Mouse (Mus musculus) forebrain, embryonic 16.5 days (tissue): ENCODE data around the gene Abhd5. TPM values are rescaled to one million over a fixed set of nuclear protein-coding genes. Genes with fewer than 3 reads are reported as not detected.

Experiments
- ATAC-seq: fragments of 200-750 bp; cut with Nextera tagmentation; 2 replicates; pipeline ENCODE4 v1.8.0; 2017; ENCODE audit warnings: mild to moderate bottlenecking, moderate library complexity
- H3K27ac ChIP-seq: fragments of 300-500 bp; sonication (generic); 2 replicates; pipeline ENCODE4 v1.5.1; 2014; ENCODE audit warnings: low read length, control low read depth
- H3K27me3 ChIP-seq: fragments of 300-500 bp; sonication (generic); replicated peaks from 2 replicates; pipeline ENCODE4 v1.6.1; 2014; ENCODE audit warnings: low read length; ENCODE audit not compliant: control insufficient read depth, insufficient read depth
- H3K36me3 ChIP-seq: fragments of 300-500 bp; sonication (generic); 2 replicates; pipeline ENCODE4 v1.6.1; 2014; ENCODE audit not compliant: control insufficient read depth, insufficient read depth
- H3K4me1 ChIP-seq: fragments of 300-500 bp; sonication (generic); replicated peaks from 2 replicates; pipeline ENCODE4 v1.6.1; 2014; ENCODE audit warnings: low read length; ENCODE audit not compliant: control insufficient read depth, insufficient read depth
- H3K4me2 ChIP-seq: fragments of 300-500 bp; sonication (generic); 2 replicates; pipeline ENCODE4 v1.6.1; 2014; ENCODE audit warnings: mild to moderate bottlenecking, low read length, control low read depth
- H3K4me3 ChIP-seq: fragments of 300-500 bp; sonication (generic); replicated peaks from 2 replicates; pipeline ENCODE4 v1.5.1; 2014; ENCODE audit warnings: mild to moderate bottlenecking, low read length, control low read depth
- H3K9ac ChIP-seq: fragments of 300-500 bp; sonication (generic); replicated peaks from 2 replicates; pipeline ENCODE4 v1.6.1; 2014; ENCODE audit warnings: low read depth, low read length, control low read depth
- H3K9me3 ChIP-seq: fragments of 300-500 bp; sonication (generic); 2 replicates; pipeline ENCODE4 v1.6.1; 2016; ENCODE audit warnings: low read length; ENCODE audit not compliant: control insufficient read depth
- WGBS: fragments of 180-500 bp; shearing (Covaris S2); extraction: QIAGEN DNeasy Blood & Tissue Kit; methylation state at CpG from one replicate; pipeline ENCODE4 v1.1.7; 2014; 5-methylcytosine and 5-hydroxymethylcytosine counted together
- polyA plus RNA-seq: library from polyadenylated mRNA; unstranded; fragments of >200 nt; fragmentation: Nextera tagmentation; extraction: Ambion mirVana; gene quantifications from 2 replicates; pipeline ENCODE4 v1.2.1, GENCODE M21; 2015

Abhd5 gene
- polyA plus RNA-seq, 1 experiment from 2014 or later = 23.0 TPM

DNA sequence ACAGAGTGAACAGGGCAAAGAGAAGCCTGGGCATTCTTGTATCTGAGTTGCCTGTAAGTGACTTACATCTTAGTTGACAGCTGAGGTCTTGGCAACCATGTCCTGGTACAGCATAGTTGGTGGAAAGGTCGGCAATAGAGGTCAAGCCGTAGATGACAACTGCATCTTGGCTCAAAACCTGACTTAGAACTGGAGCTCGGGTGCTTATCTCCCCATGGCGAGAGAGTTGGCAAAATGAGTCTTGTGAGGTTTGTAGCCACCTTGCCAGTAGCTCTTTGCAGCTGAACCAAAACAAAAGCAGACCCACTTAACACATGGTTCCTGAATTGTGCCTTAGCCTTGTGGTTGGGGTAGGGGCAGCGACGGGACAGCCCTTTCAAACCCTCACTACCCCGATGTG is 8.0 kb upstream of the Abhd5 start:
- ATAC-seq = no peak
- Histone ChIP-seq H3K4me2 (no peak overlapping the region), H3K4me3 (no peak overlapping the region), H3K27ac (no peak overlapping the region), H3K36me3 (no peaks in the 10 kb centered on the region), H3K9ac (no peak overlapping the region), H3K27me3 (no peaks in the 10 kb centered on the region), H3K9me3 (no peaks in the 10 kb centered on the region), H3K4me1 (no peaks in the 10 kb centered on the region)
- 88% methylated on average over 7 of the region's 7 CpGs for WGBS

DNA sequence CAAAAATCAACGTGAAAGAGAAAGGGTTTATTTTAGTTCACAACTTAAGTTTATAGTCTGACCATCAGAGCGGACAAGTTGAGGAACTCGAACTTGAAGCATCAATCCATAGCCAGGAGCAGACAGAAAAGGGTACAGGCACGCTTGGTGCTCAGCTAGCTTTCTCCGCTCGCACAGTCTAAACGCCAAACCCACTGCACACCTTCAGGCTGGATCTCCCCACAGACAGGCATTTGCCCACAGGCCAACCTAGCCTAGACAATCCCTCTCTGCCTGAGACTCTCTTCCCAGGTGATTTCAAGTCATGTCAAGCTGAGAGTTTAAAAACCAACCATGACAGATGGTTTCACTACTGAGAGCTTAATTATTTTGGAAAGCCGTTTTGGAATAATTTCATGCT is 6.8 kb upstream of the Abhd5 start:
- Histone ChIP-seq H3K27me3 (no peaks in the 10 kb centered on the region), H3K4me3 (no peak overlapping the region), H3K27ac (no peak overlapping the region), H3K9ac (no peak overlapping the region), H3K36me3 (no peaks in the 10 kb centered on the region), H3K9me3 (no peaks in the 10 kb centered on the region), H3K4me2 (no peak overlapping the region), H3K4me1 (no peaks in the 10 kb centered on the region)
- ATAC-seq = no peak
- 83% methylated on average over 8 of the region's 8 CpGs for WGBS

DNA sequence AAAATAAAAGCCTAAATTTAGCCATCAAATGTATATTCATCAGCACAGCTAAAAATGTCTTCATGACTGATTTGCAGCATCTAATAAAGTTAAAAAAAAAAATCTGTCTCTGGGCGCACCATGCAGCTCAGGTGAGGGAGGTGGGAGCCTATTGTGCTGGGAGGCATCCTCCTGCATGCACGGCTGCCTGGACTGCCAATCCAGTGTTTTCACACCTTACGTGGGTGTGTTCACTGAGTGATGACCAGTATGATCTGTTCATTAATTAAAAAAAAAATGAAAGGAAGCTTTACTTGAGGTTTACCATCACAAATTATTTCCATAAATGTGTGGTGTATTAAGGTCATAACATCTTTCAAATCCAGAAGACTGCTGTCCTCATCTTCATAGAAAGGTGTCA is 6.1 kb upstream of the Abhd5 start:
- no peaks in the 10 kb centered on the region for H3K27me3 ChIP-seq
- no peak for ATAC-seq
- no peak overlapping the region for H3K9ac ChIP-seq
- H3K27ac ChIP-seq = peak overlapping the region; percentile 14; the same call in 1 of the 2 replicates
- no peak overlapping the region for H3K4me3 ChIP-seq
- no peak overlapping the region for H3K4me2 ChIP-seq
- no peaks in the 10 kb centered on the region for H3K36me3 ChIP-seq
- 79% methylated on average over 3 of the region's 3 CpGs for WGBS
- H3K9me3 ChIP-seq = no peaks in the 10 kb centered on the region
- no peaks in the 10 kb centered on the region for H3K4me1 ChIP-seq

DNA sequence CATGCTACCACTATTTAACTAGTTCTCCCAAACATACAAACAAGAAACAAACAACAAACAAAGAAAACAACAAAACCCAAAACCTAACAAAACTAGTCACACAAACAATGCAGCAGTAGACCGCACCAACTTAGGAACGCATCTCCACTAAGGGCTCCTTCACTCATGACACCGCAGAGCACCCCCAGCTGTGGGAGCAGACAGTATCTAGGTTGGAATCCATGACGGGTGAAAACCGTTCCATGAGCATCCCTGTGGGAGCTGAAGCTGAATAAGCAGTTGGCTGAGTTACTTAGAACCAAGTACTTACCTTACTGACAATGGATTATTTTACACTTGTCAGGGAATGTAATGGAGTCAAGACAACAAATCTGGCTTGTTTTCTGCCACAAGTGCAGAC is 5.3 kb upstream of the Abhd5 start:
- Histone ChIP-seq H3K9ac (no peak overlapping the region), H3K9me3 (no peaks in the 10 kb centered on the region), H3K4me1 (no peaks in the 10 kb centered on the region), H3K4me2 (no peak overlapping the region), H3K27me3 (no peaks in the 10 kb centered on the region), H3K36me3 (no peaks in the 10 kb centered on the region), H3K4me3 (no peak overlapping the region), H3K27ac (no peak overlapping the region)
- WGBS = 84% methylated on average over 5 of the region's 5 CpGs
- ATAC-seq = no peak

DNA sequence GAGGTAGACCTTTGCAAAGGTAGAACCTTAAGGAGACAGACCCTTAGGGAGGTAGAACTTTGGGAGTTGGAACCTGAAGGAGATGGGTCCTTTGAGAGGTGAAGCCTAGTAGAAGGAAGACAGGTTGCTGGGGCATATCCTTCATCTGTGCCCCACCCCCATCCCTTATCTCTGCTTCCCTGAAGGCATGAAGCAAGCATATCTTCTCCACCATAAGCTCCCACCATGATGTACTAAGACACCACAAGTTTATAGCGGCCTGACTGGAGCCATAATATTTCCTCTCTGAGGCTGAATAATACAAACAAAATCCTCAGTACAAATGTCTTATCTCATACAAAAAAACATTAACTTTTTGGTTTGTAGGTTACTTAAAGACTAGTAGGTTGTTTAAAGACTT is 3.5 kb upstream of the Abhd5 start:
- 96% methylated on average over 1 of the region's 1 CpGs for WGBS
- H3K36me3 ChIP-seq = no peaks in the 10 kb centered on the region
- no peak for ATAC-seq

DNA sequence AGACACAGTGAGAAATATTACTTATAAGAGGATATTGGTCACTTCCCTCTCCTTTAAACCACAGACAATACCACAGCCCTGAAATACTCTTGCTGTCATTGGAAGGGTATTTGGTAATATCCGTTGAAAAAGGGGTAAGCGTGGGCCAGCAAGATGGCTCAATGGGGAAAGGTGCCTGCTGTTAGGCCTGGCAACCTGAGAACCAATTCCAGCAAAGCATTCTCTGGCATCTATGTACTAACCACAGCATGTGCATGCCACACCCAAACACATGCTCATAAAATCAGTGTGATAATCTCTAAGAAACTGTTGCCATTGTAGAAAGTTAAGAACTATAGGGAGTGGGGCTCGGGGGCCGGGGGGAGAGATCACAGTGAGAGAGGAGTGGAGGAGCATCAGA is 2.1 kb upstream of the Abhd5 start:
- WGBS = 88% methylated on average over 4 of the region's 4 CpGs

More for the DNA sequence above, 3.5 kb upstream of the Abhd5 start:
- no peak overlapping the region for H3K9ac ChIP-seq
- H3K4me2 ChIP-seq = no peak overlapping the region
- no peaks in the 10 kb centered on the region for H3K27me3 ChIP-seq
- no peak overlapping the region for H3K27ac ChIP-seq
- H3K9me3 ChIP-seq = no peaks in the 10 kb centered on the region
- H3K4me1 ChIP-seq = peaks cover 3% of the 10 kb centered on the region; the same call in 1 of the 2 replicates
- no peak overlapping the region for H3K4me3 ChIP-seq

DNA sequence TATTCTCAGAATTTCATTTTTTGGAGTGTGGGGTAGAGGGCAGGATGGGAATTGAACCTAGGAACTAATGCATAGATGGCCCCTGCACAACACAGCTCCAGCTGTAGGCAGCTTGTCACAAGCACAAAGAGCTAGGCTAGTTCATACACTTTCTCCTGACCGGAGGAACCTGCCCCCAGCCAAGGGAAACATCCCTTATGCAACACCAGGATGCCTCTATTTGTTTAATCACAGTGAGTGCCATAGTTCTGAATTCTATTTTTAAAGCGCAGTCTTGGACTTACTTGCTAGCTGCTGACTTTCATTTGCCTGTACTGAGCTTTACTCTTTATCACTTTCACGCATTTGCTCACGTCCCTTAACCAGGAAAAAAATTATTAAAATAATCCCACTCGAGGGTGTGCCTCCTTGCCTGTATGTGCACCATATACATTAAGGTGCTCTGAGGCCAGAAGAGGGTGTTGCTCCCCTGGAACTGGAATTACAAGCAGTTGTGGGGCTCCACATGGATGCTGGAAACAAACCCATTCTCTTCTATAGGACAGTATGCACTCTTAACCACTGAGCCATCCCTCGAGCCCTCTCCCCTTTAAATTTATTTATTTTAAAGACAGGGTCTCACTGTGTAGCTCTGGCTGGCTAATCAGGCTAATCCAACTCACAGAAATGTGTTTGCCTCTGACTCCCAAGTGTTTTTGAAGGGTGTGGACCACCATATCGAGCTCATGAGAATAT is 845 bp upstream of the Abhd5 start:
- Histone ChIP-seq H3K27me3 (no peaks in the 10 kb centered on the region), H3K4me2 (no peak overlapping the region; the same call in 1 of the 2 replicates), H3K9me3 (no peaks in the 10 kb centered on the region), H3K36me3 (no peaks in the 10 kb centered on the region), H3K9ac (no peak overlapping the region), H3K4me1 (peaks cover 3% of the 10 kb centered on the region; the same call in 1 of the 2 replicates), H3K27ac (no peak overlapping the region), H3K4me3 (peak overlapping the region; percentile 81)
- 78% methylated on average over 7 of the region's 7 CpGs for WGBS
- ATAC-seq = no peak

More for the DNA sequence above, 2.1 kb upstream of the Abhd5 start:
- Histone ChIP-seq H3K4me1 (peaks cover 3% of the 10 kb centered on the region; the same call in 1 of the 2 replicates), H3K9ac (no peak overlapping the region), H3K27ac (no peak overlapping the region), H3K36me3 (no peaks in the 10 kb centered on the region), H3K4me2 (no peak overlapping the region), H3K27me3 (no peaks in the 10 kb centered on the region), H3K4me3 (no peak overlapping the region), H3K9me3 (no peaks in the 10 kb centered on the region)
- ATAC-seq = no peak

DNA sequence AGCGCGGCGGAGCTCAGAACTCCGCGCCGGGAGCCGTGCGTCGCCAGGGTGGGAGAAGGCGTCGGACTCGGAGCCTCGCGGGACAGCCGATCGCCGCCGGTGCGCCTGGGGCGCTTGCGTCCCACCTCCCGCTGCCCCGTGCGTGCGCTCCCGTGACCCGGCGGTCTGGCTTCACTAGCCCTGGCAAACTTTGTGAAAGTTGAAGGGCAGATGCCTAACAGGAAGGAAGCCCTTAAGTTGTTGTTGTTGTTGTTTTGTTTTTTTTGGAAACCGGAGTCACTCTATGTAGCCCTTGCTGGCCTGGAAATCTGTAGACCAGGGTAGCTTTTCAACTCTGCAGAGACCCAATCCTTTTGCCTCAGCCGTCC is 601 bp downstream of the Abhd5 start:
- H3K9me3 ChIP-seq = no peaks in the 10 kb centered on the region
- no peaks in the 10 kb centered on the region for H3K36me3 ChIP-seq
- peak overlapping the region; percentile 83 for H3K9ac ChIP-seq
- ATAC-seq = peak; percentile 3; the same call in 1 of the 2 replicates
- H3K4me3 ChIP-seq = peak overlapping the region; percentile 81
- WGBS = 1% methylated on average over 30 of the region's 30 CpGs
- H3K27me3 ChIP-seq = no peaks in the 10 kb centered on the region
- peak overlapping the region; percentile 71 for H3K4me2 ChIP-seq
- no peak overlapping the region; the same call in 1 of the 2 replicates for H3K27ac ChIP-seq
- H3K4me1 ChIP-seq = peaks cover 3% of the 10 kb centered on the region; the same call in 1 of the 2 replicates

DNA sequence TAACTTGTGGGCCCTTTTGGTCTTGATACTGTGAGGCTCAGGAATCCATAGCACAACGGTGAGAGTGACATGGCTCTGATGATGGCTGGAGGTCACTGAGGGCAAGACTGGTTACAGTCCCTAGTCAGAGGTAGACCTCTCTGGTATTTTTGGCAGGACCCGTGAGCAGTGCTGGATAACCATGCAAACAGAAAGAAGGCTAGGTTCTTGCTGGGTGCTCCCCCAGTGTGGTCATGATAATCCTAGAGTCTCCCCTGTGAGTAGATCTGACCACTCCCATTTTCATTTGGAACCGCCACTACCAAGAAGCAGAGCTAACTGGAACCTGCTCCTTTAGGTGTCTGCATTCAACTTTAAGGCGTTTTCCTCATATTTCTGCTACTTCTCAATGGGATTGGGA is 1.5 kb downstream of the Abhd5 start:
- no peak for ATAC-seq
- H3K4me1 ChIP-seq = peaks cover 3% of the 10 kb centered on the region; the same call in 1 of the 2 replicates
- H3K27ac ChIP-seq = no peak overlapping the region
- no peaks in the 10 kb centered on the region for H3K9me3 ChIP-seq
- no peak overlapping the region for H3K4me2 ChIP-seq
- WGBS = 86% methylated on average over 4 of the region's 4 CpGs
- no peak overlapping the region for H3K4me3 ChIP-seq
- no peak overlapping the region for H3K9ac ChIP-seq
- H3K27me3 ChIP-seq = no peaks in the 10 kb centered on the region
- no peaks in the 10 kb centered on the region for H3K36me3 ChIP-seq
